Mouse (Mus musculus) G1E (cell line): ENCODE measurements around the gene Abhd4.

Experiments
- CTCF ChIP-seq: IDR thresholded peaks from 2 replicates; pipeline ENCODE4 v1.5.1; 2012; ENCODE audit warnings: low read depth, low read length, inconsistent platforms, mixed read lengths
- GATA1 ChIP-seq: IDR thresholded peaks from 2 replicates; pipeline ENCODE4 v1.6.1; 2012; ENCODE audit warnings: borderline replicate concordance, low read length, inconsistent platforms, mixed read lengths
- POLR2AphosphoS5 ChIP-seq: IDR thresholded peaks from 2 replicates; pipeline ENCODE4 v1.6.1; 2012; ENCODE audit warnings: low read depth, low read length, inconsistent platforms; ENCODE audit not compliant: insufficient replicate concordance
- TAL1 ChIP-seq: conservative IDR thresholded peaks from 2 replicates; pipeline ENCODE4 v1.6.1; 2012; ENCODE audit warnings: low read depth, low read length, inconsistent platforms, mixed read lengths

- TF ChIP-seq GATA1 = no peak
- TF ChIP-seq CTCF = no peak
- no peak for TF ChIP-seq POLR2AphosphoS5
- no peak for TF ChIP-seq TAL1
Observed at GRCm38 (mm10) chr14:54226911-54227811, 26.8 kb upstream of the Abhd4 start.
